Mouse (Mus musculus): ENCODE measurements around the gene Olfml2b. TPM values are rescaled to one million over a fixed set of nuclear protein-coding genes. Genes with fewer than 3 reads are reported as not detected.

The Olfml2b gene
- 11.6 and 11.7 TPM in 2 replicates for polyA plus RNA-seq (2015; fragmentation: Nextera tagmentation; extraction: Ambion mirVana)

DNA sequence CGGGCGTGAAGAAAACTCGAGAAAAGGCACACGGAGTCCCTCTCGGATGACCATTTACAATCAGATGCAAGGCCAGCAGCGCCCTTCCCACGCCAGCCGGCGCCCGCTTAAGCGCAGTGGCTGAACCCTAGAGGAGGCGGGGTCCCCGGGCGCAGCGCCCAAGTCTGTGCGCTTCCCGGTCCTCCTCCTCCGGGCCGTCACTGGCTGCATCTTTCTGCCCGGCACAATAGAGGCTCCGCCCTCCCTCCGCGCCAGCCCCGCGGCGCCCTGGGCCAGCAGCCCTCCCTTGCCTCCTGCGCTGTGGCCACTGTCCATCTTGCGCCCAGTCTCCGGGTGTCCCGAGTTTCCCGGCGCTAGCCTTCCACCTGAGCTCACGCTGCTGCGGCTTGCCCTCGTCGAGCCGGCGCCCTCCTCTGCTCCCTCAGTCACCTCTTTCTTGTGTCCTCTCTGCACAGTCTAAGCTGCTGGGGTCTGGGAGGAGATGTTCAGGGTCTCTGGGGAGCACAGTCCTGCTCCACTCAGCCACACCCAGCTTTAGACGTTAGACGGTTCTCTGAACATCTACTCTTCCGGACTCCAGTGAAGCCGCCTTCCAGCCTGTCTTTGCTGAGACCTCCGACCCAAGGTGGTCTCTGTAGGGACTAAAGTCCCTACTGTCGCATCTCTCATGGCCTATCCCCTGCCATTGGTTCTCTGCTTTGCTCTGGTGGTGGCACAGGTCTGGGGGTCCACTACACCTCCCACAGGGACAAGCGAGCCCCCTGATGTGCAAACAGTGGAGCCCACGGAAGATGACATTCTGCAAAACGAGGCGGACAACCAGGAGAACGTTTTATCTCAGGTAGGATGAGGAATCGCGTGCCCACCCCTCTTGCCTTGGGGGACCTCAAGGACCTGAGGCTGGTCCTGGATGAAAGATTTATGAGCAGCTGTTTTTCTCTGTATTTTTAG is at the start of gene Olfml2b:
TSS of gene Olfml2b (plus strand) at position 278 of the 951 bp plus-strand sequence.
- Histone ChIP-seq H3K9me3 (replicated peaks; ENCODE audit: low read length) (no peaks in the 10 kb centered on the region), H3K27me3 (ENCODE audit: insufficient read depth, low read length) (no peaks in the 10 kb centered on the region; the same call in 1 of the 2 replicates), H3K4me2 (ENCODE audit: low read length) (peak within 1 kb of the TSS; percentile 55), H3K27ac (no peak within 1 kb of the TSS), H3K9ac (ENCODE audit: low read depth, low read length) (peak within 1 kb of the TSS; percentile 27; the same call in 1 of the 2 replicates), H3K4me1 (replicated peaks; ENCODE audit: insufficient read depth, low read length) (peaks cover 3% of the 10 kb centered on the region; the same call in 1 of the 2 replicates), H3K4me3 (replicated peaks; ENCODE audit: low read depth, low read length) (peak within 1 kb of the TSS; percentile 37), H3K36me3 (ENCODE audit: insufficient read depth, low read length) (no peaks in the 10 kb centered on the region)
- WGBS = 13% methylated on average over 51 of the region's 51 CpGs
- TF ChIP-seq CTCF (IDR thresholded peaks at IDR 0.05; ENCODE audit: low read depth) = no peak
- DNase-seq (ENCODE audit: low spot score) (peak; percentile 90), ATAC-seq (replicated peaks; ENCODE audit: low FRiP score, low read depth) (peak; percentile 93)

DNA sequence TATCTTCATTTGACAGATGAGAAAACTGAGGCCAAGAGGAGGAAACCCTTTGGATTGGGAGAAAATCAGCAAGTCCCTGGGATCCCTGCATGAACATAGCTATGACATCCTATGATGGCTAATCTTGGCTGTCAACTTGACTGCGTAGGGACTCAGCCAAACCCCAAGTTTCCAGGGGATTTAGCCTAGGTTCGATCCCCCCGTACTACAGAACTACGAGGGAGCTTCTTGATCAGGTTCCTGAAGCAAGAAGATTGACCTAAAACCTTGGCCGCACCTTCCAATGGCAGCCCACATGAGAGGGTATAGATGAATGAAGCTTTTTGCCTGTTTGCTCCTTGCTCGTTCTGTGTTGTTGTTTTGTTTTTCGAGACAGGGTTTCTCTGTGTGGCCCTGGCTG is 49.8 kb upstream of the Olfml2b start:
- no peak overlapping the region for H3K9ac ChIP-seq (ENCODE audit: low read depth, low read length)
- H3K27me3 ChIP-seq (ENCODE audit: insufficient read depth, low read length) = no peaks in the 10 kb centered on the region
- no peak for TF ChIP-seq CTCF (IDR thresholded peaks at IDR 0.05; ENCODE audit: low read depth)
- no peak overlapping the region for H3K4me3 ChIP-seq (replicated peaks; ENCODE audit: low read depth, low read length)
- DNase-seq (ENCODE audit: low spot score) (no peak), ATAC-seq (replicated peaks; ENCODE audit: low FRiP score, low read depth) (no peak)
- H3K9me3 ChIP-seq (replicated peaks; ENCODE audit: low read length) = no peaks in the 10 kb centered on the region
- H3K27ac ChIP-seq = no peak overlapping the region
- H3K36me3 ChIP-seq (ENCODE audit: insufficient read depth, low read length) = no peaks in the 10 kb centered on the region
- WGBS = 96% methylated on average over 7 of the region's 7 CpGs
- no peaks in the 10 kb centered on the region for H3K4me1 ChIP-seq (replicated peaks; ENCODE audit: insufficient read depth, low read length)
- no peak overlapping the region for H3K4me2 ChIP-seq (ENCODE audit: low read length)

DNA sequence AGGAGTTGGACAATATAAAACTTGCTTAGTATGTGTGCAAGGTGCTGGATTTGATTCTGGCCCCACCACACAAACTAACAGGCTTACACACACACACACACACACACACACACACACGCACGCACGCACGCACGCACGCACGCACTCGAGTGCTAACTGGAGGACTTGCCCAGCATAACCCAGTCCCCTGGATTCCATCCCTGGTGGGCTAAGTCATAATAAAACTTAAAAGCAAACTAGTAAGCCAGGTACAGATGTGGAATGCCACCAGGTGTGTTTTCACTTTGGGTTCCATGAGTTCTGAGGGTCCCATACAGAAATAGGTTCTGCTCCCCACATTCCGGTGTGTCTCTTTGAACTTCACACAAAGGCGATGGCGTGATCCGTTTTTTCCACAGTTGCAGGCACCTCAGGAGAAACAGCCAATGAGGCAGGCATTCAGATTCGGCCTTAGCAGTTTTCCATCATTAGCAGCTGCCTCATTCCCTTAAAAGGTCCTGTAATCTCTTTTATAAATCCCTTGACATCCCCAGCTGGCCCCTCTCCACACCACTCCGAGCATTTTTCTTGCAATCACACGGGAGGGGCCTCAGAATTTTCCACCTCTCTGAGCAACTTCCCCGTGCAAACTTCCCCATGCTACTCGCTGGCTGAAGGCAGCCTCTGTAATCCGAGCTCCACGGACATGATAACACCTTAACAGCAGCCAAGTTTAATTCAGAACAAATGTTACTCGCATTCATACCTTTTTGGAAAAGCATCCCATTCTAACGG is 38.9 kb upstream of the Olfml2b start:
- no peak overlapping the region for H3K27ac ChIP-seq
- no peak for ATAC-seq (replicated peaks; ENCODE audit: low FRiP score, low read depth)
- H3K4me2 ChIP-seq (ENCODE audit: low read length) = no peak overlapping the region
- H3K9ac ChIP-seq (ENCODE audit: low read depth, low read length) = no peak overlapping the region
- no peaks in the 10 kb centered on the region for H3K36me3 ChIP-seq (ENCODE audit: insufficient read depth, low read length)
- no peak for TF ChIP-seq CTCF (IDR thresholded peaks at IDR 0.05; ENCODE audit: low read depth)
- no peaks in the 10 kb centered on the region for H3K9me3 ChIP-seq (replicated peaks; ENCODE audit: low read length)
- WGBS = 56% methylated on average over 21 of the region's 21 CpGs
- H3K27me3 ChIP-seq (ENCODE audit: insufficient read depth, low read length) = no peaks in the 10 kb centered on the region
- no peaks in the 10 kb centered on the region for H3K4me1 ChIP-seq (replicated peaks; ENCODE audit: insufficient read depth, low read length)
- no peak for DNase-seq (ENCODE audit: low spot score)
- no peak overlapping the region for H3K4me3 ChIP-seq (replicated peaks; ENCODE audit: low read depth, low read length)

DNA sequence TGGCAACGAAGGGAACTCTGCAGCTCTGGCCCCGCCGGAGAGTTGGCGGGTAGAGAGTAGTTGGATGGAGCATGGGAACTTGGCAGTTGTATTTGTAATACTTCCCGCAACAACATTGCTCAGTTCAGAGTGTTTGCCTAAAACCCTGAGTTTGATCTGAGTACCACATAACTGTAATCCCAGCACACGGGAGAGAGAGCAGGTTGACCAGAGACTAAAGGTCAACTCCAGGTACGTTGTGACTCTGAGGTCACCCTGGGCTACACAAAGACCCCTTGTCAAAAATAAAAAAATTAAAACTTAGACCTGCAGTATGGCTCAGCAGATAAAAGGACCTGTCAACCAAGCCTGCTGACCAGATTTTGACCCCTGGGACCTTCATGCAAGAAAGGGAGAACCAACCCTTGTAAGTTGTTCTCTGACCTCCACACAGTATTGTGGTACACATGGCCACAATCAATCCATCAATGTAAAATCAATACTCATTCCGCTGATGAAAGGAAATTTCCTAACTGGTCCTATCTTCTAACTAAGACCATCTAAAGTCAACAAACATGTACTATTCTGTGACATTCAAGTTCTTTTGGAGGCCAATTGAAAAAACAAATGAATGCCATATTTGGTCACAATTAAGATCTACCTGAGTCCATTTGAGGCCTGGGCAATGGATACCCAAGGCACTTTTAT is 37.0 kb upstream of the Olfml2b start:
- no peak overlapping the region for H3K27ac ChIP-seq
- WGBS = 94% methylated on average over 8 of the region's 8 CpGs
- no peaks in the 10 kb centered on the region for H3K4me1 ChIP-seq (replicated peaks; ENCODE audit: insufficient read depth, low read length)
- DNase-seq (ENCODE audit: low spot score) (no peak), ATAC-seq (replicated peaks; ENCODE audit: low FRiP score, low read depth) (no peak)
- H3K9me3 ChIP-seq (replicated peaks; ENCODE audit: low read length) = no peaks in the 10 kb centered on the region
- no peak overlapping the region for H3K9ac ChIP-seq (ENCODE audit: low read depth, low read length)
- H3K4me2 ChIP-seq (ENCODE audit: low read length) = no peak overlapping the region
- no peaks in the 10 kb centered on the region for H3K27me3 ChIP-seq (ENCODE audit: insufficient read depth, low read length)
- no peaks in the 10 kb centered on the region for H3K36me3 ChIP-seq (ENCODE audit: insufficient read depth, low read length)
- H3K4me3 ChIP-seq (replicated peaks; ENCODE audit: low read depth, low read length) = no peak overlapping the region
- TF ChIP-seq CTCF (IDR thresholded peaks at IDR 0.05; ENCODE audit: low read depth) = no peak

DNA sequence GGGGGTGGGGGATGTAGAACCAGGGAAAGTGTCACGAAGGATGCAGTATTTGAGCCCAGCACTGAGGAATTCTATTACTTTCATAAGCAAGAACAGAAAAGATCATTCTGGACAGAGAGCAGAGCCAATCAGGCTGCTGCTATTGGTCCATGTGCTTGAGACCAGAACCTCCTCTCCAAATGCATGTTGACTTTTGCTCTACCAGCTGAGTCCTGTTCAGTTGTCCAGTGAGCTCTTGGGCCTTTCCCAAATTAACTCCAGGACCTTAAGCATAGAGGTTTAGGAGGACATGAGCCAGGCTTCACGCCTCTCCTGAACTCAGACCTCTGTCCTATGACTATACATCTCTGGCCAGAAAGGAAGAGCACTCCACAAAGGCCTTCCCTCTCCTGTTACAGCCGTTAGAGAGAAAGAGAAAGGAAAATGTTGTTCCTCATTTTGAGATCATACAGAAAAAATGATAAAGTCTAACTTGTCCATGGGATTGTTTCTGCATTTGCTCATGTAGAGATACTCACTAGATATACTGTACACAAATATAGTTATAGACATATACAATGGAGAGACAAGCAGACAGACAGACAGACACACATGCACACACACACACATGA is 35.8 kb upstream of the Olfml2b start:
- Histone ChIP-seq H3K4me2 (ENCODE audit: low read length) (no peak overlapping the region), H3K4me1 (replicated peaks; ENCODE audit: insufficient read depth, low read length) (no peaks in the 10 kb centered on the region), H3K36me3 (ENCODE audit: insufficient read depth, low read length) (no peaks in the 10 kb centered on the region), H3K9ac (ENCODE audit: low read depth, low read length) (no peak overlapping the region), H3K27me3 (ENCODE audit: insufficient read depth, low read length) (no peaks in the 10 kb centered on the region), H3K9me3 (replicated peaks; ENCODE audit: low read length) (no peaks in the 10 kb centered on the region), H3K27ac (no peak overlapping the region), H3K4me3 (replicated peaks; ENCODE audit: low read depth, low read length) (no peak overlapping the region)
- WGBS = 75% methylated on average over 3 of the region's 3 CpGs
- ATAC-seq (replicated peaks; ENCODE audit: low FRiP score, low read depth) (no peak; the same call in 1 of the 2 replicates), DNase-seq (ENCODE audit: low spot score) (peak; percentile 46)
- no peak for TF ChIP-seq CTCF (IDR thresholded peaks at IDR 0.05; ENCODE audit: low read depth)
